Mouse (Mus musculus) embryonic facial prominence, embryonic 14.5 days (tissue): ENCODE data around the gene Cdipt. TPM values are rescaled to one million over a fixed set of nuclear protein-coding genes. Genes with fewer than 3 reads are reported as not detected.
A peak's percentile ranks its signal among the peaks of the same experiment; 100 is the strongest.

Experiments used
- ATAC-seq: fragments of 200-750 bp; cut with Nextera tagmentation; 2 replicates; pipeline ENCODE4 v1.8.0; 2017; ENCODE audit warnings: low read depth, moderate number of reproducible peaks, moderate TSS enrichment
- DNase-seq: peaks from one replicate; pipeline ENCODE4 v3.0.0-alpha.2; 2015; ENCODE audit warnings: low spot score
- H3K27ac ChIP-seq: fragments of 300-500 bp; sonication (generic); replicated peaks from 2 replicates; pipeline ENCODE4 v1.5.1; 2014; ENCODE audit warnings: low read depth, mild to moderate bottlenecking, low read length, moderate library complexity
- H3K27me3 ChIP-seq: fragments of 300-500 bp; sonication (generic); replicated peaks from 2 replicates; pipeline ENCODE4 v1.6.1; 2014; ENCODE audit warnings: low read length; ENCODE audit not compliant: control insufficient read depth, insufficient read depth
- H3K36me3 ChIP-seq: fragments of 300-500 bp; sonication (generic); 2 replicates; pipeline ENCODE4 v1.6.1; 2014; ENCODE audit warnings: low read length, mixed read lengths; ENCODE audit not compliant: control insufficient read depth, insufficient read depth
- H3K4me1 ChIP-seq: fragments of 300-500 bp; sonication (generic); 2 replicates; pipeline ENCODE4 v1.6.1; 2014; ENCODE audit warnings: antibody characterized with exemption, low read length; ENCODE audit not compliant: control insufficient read depth, insufficient read depth
- H3K4me2 ChIP-seq: fragments of 300-500 bp; sonication (generic); 2 replicates; pipeline ENCODE4 v1.6.1; 2014; ENCODE audit warnings: low read depth, mild to moderate bottlenecking, low read length, moderate library complexity, mixed read lengths
- H3K4me3 ChIP-seq: fragments of 300-500 bp; sonication (generic); 2 replicates; pipeline ENCODE4 v1.5.1; 2014; ENCODE audit warnings: low read depth, mild to moderate bottlenecking, low read length
- H3K9ac ChIP-seq: fragments of 300-500 bp; sonication (generic); 2 replicates; pipeline ENCODE4 v1.6.1; 2014; ENCODE audit warnings: low read depth, mild to moderate bottlenecking, low read length, moderate library complexity, mixed read lengths
- H3K9me3 ChIP-seq: fragments of 300-500 bp; sonication (generic); 2 replicates; pipeline ENCODE4 v1.6.1; 2016; ENCODE audit warnings: low read length; ENCODE audit not compliant: control insufficient read depth
- WGBS: fragments of 180-500 bp; shearing (Covaris S2); extraction: QIAGEN DNeasy Blood & Tissue Kit; methylation state at CpG from one replicate; pipeline ENCODE4 v1.1.7; 2014; 5-methylcytosine and 5-hydroxymethylcytosine counted together
- polyA plus RNA-seq: library from polyadenylated mRNA; unstranded; fragments of >200 nt; fragmentation: Nextera tagmentation; extraction: Ambion mirVana; gene quantifications from 2 replicates; pipeline ENCODE4 v1.2.1, GENCODE M21; 2014

Cdipt gene
- polyA plus RNA-seq, 1 experiment from 2014 or later: 88.0 TPM

- under 1% methylated on average over 19 of the region's 21 CpGs for WGBS
- 0 out of 2 replicates have a peak, but pooled peaks cover 7% of the 10 kb centered on the region for H3K36me3 ChIP-seq
- H3K9me3 ChIP-seq: no peaks in the 10 kb centered on the region
- peak within 1 kb of the TSS; percentile 22; the same call in 1 of the 2 replicates for H3K9ac ChIP-seq
- ATAC-seq (peak; percentile 48), DNase-seq (no peak)
- no peak within 1 kb of the TSS for H3K27ac ChIP-seq
- H3K4me2 ChIP-seq: peak within 1 kb of the TSS; percentile 87
- H3K27me3 ChIP-seq: peaks cover 29% of the 10 kb centered on the region
- H3K4me1 ChIP-seq: 0 out of 2 replicates have a peak, but pooled peaks cover 7% of the 10 kb centered on the region
- H3K4me3 ChIP-seq: peak within 1 kb of the TSS; percentile 43
These were observed 26.3 kb upstream of the Cdipt start, which contains the start of gene Asphd1 for GRCm38 (mm10) chr7:126949403-126949792. Gene Asphd1, minus strand, starts transcription at chr7:126949582.

- Histone ChIP-seq H3K9me3 (no peaks in the 10 kb centered on the region), H3K4me3 (peak within 1 kb of the TSS; percentile 43), H3K9ac (peak within 1 kb of the TSS; percentile 22; the same call in 1 of the 2 replicates), H3K4me1 (0 out of 2 replicates have a peak, but pooled peaks cover 7% of the 10 kb centered on the region), H3K36me3 (0 out of 2 replicates have a peak, but pooled peaks cover 5% of the 10 kb centered on the region), H3K4me2 (peak within 1 kb of the TSS; percentile 87), H3K27ac (no peak within 1 kb of the TSS), H3K27me3 (peaks cover 29% of the 10 kb centered on the region)
- DNase-seq: peak; percentile 94
- 2% methylated on average over 32 of the region's 42 CpGs for WGBS
- ATAC-seq: peak; percentile 92
These were observed 25.7 kb upstream of the Cdipt start, which contains the start of gene Sez6l2 for GRCm38 (mm10) chr7:126949793-126950646. Gene Sez6l2, plus strand, starts transcription at chr7:126950563.

DNA sequence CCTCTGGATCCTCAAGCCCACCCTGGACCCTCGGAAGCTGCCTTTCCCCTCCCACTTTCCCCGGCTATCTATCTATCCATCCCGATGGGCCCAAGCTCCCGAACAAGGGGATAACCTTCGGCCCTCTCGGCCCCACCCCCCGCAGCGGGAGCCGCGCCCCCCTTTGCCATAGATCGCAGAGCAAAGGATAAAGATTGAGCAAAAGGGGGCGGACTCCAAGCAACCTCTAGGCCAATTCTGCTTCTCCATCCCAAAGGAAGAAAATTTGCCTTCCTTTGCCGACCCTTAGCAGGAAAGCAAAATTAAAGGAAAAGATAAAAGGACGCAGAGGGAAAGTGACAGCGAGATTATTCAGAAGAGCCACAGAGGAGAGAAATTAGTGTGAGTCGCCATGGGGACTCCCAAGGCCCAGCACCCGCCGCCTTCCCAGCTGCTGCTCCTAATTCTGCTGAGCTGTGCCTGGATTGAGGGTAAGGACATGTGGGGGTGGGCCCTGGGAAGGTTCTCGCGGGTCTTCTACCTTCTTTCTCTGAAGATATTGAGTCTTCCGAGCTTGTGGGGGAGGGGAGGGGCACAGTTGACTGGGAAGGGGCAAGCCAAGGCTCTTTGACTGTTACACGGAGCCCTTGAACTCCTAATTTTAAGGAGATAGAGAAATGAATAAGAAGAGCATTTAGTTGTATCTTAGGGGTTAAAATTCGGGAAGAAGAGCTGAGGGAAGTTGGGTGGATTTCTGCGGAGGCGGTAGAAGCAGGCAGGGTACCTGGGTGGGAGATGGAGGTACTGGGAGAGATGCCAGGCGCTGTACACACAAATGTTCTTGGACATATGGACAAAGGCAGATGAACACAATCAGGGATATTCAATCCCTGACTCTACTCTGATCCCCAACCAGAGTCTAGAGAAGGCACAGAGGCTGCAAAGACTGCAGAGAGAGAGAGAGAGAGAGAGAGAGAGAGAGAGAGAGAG, 24.8 kb upstream of the Cdipt start:
- WGBS: 5% methylated on average over 26 of the region's 26 CpGs
- Histone ChIP-seq H3K27me3 (peaks cover 29% of the 10 kb centered on the region), H3K9ac (no peak overlapping the region), H3K9me3 (no peaks in the 10 kb centered on the region), H3K27ac (no peak overlapping the region), H3K4me1 (0 out of 2 replicates have a peak, but pooled peaks cover 7% of the 10 kb centered on the region), H3K36me3 (no peaks in the 10 kb centered on the region), H3K4me2 (peak overlapping the region; percentile 87; the same call in 1 of the 2 replicates), H3K4me3 (peak overlapping the region; percentile 43; the same call in 1 of the 2 replicates)
- ATAC-seq: no peak
- no peak for DNase-seq

GRCm38 (mm10) chr7:126951741-126952140, 24.0 kb upstream of the Cdipt start:
- Histone ChIP-seq H3K9ac (no peak overlapping the region), H3K9me3 (no peaks in the 10 kb centered on the region), H3K27me3 (peaks cover 29% of the 10 kb centered on the region), H3K4me1 (0 out of 2 replicates have a peak, but pooled peaks cover 7% of the 10 kb centered on the region), H3K4me3 (no peak overlapping the region), H3K4me2 (no peak overlapping the region), H3K27ac (no peak overlapping the region), H3K36me3 (no peaks in the 10 kb centered on the region)
- ATAC-seq: no peak
- 22% methylated on average over 4 of the region's 4 CpGs for WGBS
- DNase-seq: no peak

DNA sequence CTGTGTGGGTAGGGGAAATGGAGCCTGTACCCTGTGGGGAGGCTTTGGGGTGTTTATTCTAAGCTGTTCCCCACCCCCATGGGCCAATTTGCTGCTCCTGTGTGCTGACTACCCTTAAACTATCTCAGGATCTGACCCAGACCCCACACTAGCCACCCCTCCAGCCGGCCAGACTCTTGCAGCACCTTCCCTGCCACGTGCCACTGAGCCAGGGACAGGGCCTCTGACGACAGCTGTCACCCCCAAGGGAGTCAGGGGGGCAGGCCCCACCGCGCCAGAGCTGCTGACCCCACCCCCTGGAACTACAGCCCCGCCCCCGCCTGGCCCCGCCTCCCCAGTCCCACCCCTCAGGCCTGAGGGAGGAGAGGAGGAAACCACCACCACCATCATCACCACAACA, 23.1 kb upstream of the Cdipt start:
- ATAC-seq (no peak), DNase-seq (no peak)
- Histone ChIP-seq H3K4me1 (0 out of 2 replicates have a peak, but pooled peaks cover 7% of the 10 kb centered on the region), H3K4me2 (no peak overlapping the region), H3K27ac (no peak overlapping the region), H3K27me3 (peaks cover 29% of the 10 kb centered on the region), H3K4me3 (no peak overlapping the region), H3K36me3 (no peaks in the 10 kb centered on the region), H3K9ac (no peak overlapping the region), H3K9me3 (no peaks in the 10 kb centered on the region)
- 2% methylated on average over 8 of the region's 8 CpGs for WGBS

DNA sequence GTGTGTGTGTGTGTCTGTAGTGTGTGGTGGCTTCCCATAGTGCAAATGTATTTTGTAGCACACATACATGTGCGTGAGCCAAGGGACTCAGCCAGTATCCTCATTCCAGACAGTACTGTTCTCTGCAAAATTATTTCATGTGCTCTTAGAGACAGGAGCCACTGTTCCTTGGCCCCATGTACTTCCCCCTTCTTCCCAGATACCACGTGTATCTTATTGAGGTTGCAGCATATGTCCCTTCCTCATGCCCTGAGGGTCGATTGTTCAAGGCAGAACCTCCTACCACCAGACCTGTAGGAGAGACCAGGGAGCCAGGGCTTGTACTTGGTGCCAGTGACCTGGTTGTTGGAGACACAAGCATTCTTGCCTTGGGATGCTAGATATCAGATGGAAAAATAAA, 20.6 kb upstream of the Cdipt start:
- Histone ChIP-seq H3K4me1 (0 out of 2 replicates have a peak, but pooled peaks cover 5% of the 10 kb centered on the region), H3K9me3 (no peaks in the 10 kb centered on the region), H3K4me2 (no peak overlapping the region), H3K27ac (no peak overlapping the region), H3K9ac (no peak overlapping the region), H3K4me3 (no peak overlapping the region), H3K36me3 (no peaks in the 10 kb centered on the region), H3K27me3 (peaks cover 26% of the 10 kb centered on the region)
- DNase-seq (no peak), ATAC-seq (no peak)
- WGBS: 44% methylated on average over 3 of the region's 3 CpGs

DNA sequence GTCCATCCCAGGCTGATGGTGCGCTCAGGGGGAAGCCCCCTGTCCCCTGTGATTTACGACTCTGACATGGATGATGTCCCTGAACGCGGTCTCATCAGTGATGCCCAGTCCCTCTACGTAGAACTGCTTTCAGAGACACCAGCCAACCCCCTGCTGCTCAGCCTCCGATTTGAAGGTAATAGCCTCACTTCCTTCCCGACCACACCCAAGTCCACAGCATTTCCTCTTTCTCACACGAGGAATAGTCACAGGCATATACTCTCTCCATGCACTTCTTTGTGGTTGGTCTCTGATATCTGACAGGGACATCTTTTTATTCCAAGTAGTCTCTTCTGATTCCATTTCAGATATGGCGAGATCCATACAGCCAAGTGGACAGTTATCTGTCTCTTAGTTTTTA, 15.9 kb upstream of the Cdipt start:
- H3K9me3 ChIP-seq: no peaks in the 10 kb centered on the region
- WGBS: 69% methylated on average over 8 of the region's 9 CpGs
- no peak overlapping the region for H3K4me2 ChIP-seq
- H3K27ac ChIP-seq: no peak overlapping the region
- peaks cover 13% of the 10 kb centered on the region; the same call in 1 of the 2 replicates for H3K27me3 ChIP-seq
- no peak overlapping the region for H3K4me3 ChIP-seq
- DNase-seq (no peak), ATAC-seq (no peak)
- H3K4me1 ChIP-seq: no peaks in the 10 kb centered on the region
- H3K9ac ChIP-seq: no peak overlapping the region
- H3K36me3 ChIP-seq: no peaks in the 10 kb centered on the region

DNA sequence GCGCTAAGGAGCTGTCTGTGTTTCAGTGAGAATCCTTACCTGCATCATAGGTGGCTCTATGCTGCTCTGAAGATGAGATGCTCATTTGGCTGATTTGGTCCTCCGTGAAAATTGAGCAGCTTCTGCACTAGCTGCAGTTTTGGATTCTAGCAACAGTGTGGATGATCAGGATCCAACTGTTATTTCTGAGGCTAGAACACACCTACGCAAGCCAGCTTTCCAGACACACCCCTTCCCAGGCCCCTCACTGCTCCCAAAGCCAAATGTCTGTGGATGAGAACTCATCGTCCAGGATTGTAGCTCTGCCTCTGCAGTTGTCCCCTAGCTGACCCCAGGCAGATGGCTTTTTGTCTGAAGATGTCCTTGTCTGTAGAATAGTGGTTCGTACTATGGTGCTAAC, 14.6 kb upstream of the Cdipt start:
- Histone ChIP-seq H3K4me1 (no peaks in the 10 kb centered on the region), H3K9ac (no peak overlapping the region), H3K4me3 (no peak overlapping the region), H3K27ac (no peak overlapping the region), H3K36me3 (no peaks in the 10 kb centered on the region), H3K27me3 (peaks cover 13% of the 10 kb centered on the region; the same call in 1 of the 2 replicates), H3K4me2 (no peak overlapping the region), H3K9me3 (no peaks in the 10 kb centered on the region)
- ATAC-seq: no peak
- no peak for DNase-seq
- WGBS: 86% methylated on average over 5 of the region's 5 CpGs
